Mouse (Mus musculus) hindbrain, embryonic 10.5 days (tissue): ENCODE results near the gene Shc3. TPM values are rescaled to one million over a fixed set of nuclear protein-coding genes. Genes with fewer than 3 reads are reported as not detected.

Source experiments
- DNase-seq: peaks from one replicate; pipeline ENCODE4 v3.0.0-alpha.2; 2017; ENCODE audit warnings: low spot score
- H3K27ac ChIP-seq: fragments of 300-500 bp; sonication (generic); 2 replicates; pipeline ENCODE4 v1.5.1; 2016; ENCODE audit warnings: mild to moderate bottlenecking, moderate library complexity
- H3K27me3 ChIP-seq: fragments of 300-500 bp; sonication (generic); 2 replicates; pipeline ENCODE4 v1.6.1; 2016; ENCODE audit warnings: mild to moderate bottlenecking; ENCODE audit not compliant: poor library complexity, insufficient read depth, severe bottlenecking
- H3K36me3 ChIP-seq: fragments of 300-500 bp; sonication (generic); 2 replicates; pipeline ENCODE4 v1.6.1; 2016; ENCODE audit warnings: mild to moderate bottlenecking, moderate library complexity
- H3K4me1 ChIP-seq: fragments of 300-500 bp; sonication (generic); replicated peaks from 2 replicates; pipeline ENCODE4 v1.6.1; 2016; ENCODE audit warnings: mild to moderate bottlenecking
- H3K4me3 ChIP-seq: fragments of 300-500 bp; sonication (generic); 2 replicates; pipeline ENCODE4 v1.5.1; 2016; ENCODE audit warnings: mild to moderate bottlenecking, moderate library complexity
- H3K9me3 ChIP-seq: fragments of 300-500 bp; sonication (generic); 2 replicates; pipeline ENCODE4 v1.6.1; 2016; ENCODE audit warnings: mild to moderate bottlenecking, moderate library complexity
- WGBS: fragments of 180-500 bp; shearing (Covaris S2); methylation state at CpG from one replicate; pipeline ENCODE4 v1.1.7; 2016; 5-methylcytosine and 5-hydroxymethylcytosine counted together
- polyA plus RNA-seq: library from polyadenylated mRNA; unstranded; fragments of >200 nt; fragmentation: Nextera tagmentation; extraction: Ambion mirVana; gene quantifications from 2 replicates; pipeline ENCODE4 v1.2.1, GENCODE M21; 2016

Shc3 gene
- polyA plus RNA-seq, 1 experiment from 2014 or later = 3.2 TPM

GRCm38 (mm10) chr13:51499769-51500168 lies 69.5 kb downstream of the Shc3 start:
- 78% methylated on average over 1 of the region's 1 CpGs for WGBS
- no peaks in the 10 kb centered on the region for H3K36me3 ChIP-seq
- no peak overlapping the region for H3K27ac ChIP-seq
- no peaks in the 10 kb centered on the region for H3K4me1 ChIP-seq
- H3K9me3 ChIP-seq = no peaks in the 10 kb centered on the region
- H3K27me3 ChIP-seq = no peaks in the 10 kb centered on the region
- no peak overlapping the region for H3K4me3 ChIP-seq
- no peak for DNase-seq

GRCm38 (mm10) chr13:51493676-51494075 lies 75.5 kb downstream of the Shc3 start:
- 88% methylated on average over 9 of the region's 9 CpGs for WGBS
- DNase-seq = no peak
- Histone ChIP-seq H3K9me3 (no peaks in the 10 kb centered on the region), H3K27me3 (no peaks in the 10 kb centered on the region), H3K27ac (no peak overlapping the region), H3K4me3 (no peak overlapping the region), H3K36me3 (no peaks in the 10 kb centered on the region), H3K4me1 (no peaks in the 10 kb centered on the region)

GRCm38 (mm10) chr13:51491649-51492435 lies 77.4 kb downstream of the Shc3 start:
- no peaks in the 10 kb centered on the region for H3K27me3 ChIP-seq
- no peak for DNase-seq
- WGBS = 73% methylated on average over 8 of the region's 8 CpGs

GRCm38 (mm10) chr13:51490195-51490594 lies 79.0 kb downstream of the Shc3 start:
- H3K4me3 ChIP-seq = no peak overlapping the region
- H3K4me1 ChIP-seq = no peaks in the 10 kb centered on the region
- WGBS = 93% methylated on average over 6 of the region's 6 CpGs
- no peak overlapping the region for H3K27ac ChIP-seq
- DNase-seq = no peak
- no peaks in the 10 kb centered on the region for H3K27me3 ChIP-seq
- H3K36me3 ChIP-seq = no peaks in the 10 kb centered on the region
- H3K9me3 ChIP-seq = no peaks in the 10 kb centered on the region

More at GRCm38 (mm10) chr13:51491649-51492435, 77.4 kb downstream of the Shc3 start:
- Histone ChIP-seq H3K4me3 (no peak overlapping the region), H3K9me3 (no peaks in the 10 kb centered on the region), H3K36me3 (no peaks in the 10 kb centered on the region), H3K27ac (no peak overlapping the region), H3K4me1 (no peaks in the 10 kb centered on the region)

- Histone ChIP-seq H3K27ac (no peak overlapping the region), H3K9me3 (no peaks in the 10 kb centered on the region), H3K36me3 (no peaks in the 10 kb centered on the region), H3K4me3 (no peak overlapping the region), H3K4me1 (no peaks in the 10 kb centered on the region), H3K27me3 (no peaks in the 10 kb centered on the region)
- no peak for DNase-seq
- 80% methylated on average over 3 of the region's 3 CpGs for WGBS
Observed at GRCm38 (mm10) chr13:51488945-51489344, 80.3 kb downstream of the Shc3 start.

- H3K27ac ChIP-seq = no peak overlapping the region
- H3K27me3 ChIP-seq = no peaks in the 10 kb centered on the region
- no peaks in the 10 kb centered on the region for H3K9me3 ChIP-seq
- no peak for DNase-seq
- WGBS = 85% methylated on average over 9 of the region's 9 CpGs
- H3K4me1 ChIP-seq = no peaks in the 10 kb centered on the region
- no peaks in the 10 kb centered on the region for H3K36me3 ChIP-seq
- no peak overlapping the region for H3K4me3 ChIP-seq
Observed at GRCm38 (mm10) chr13:51485291-51485690, 83.9 kb downstream of the Shc3 start.

- no peak overlapping the region for H3K4me3 ChIP-seq
- no peak overlapping the region for H3K27ac ChIP-seq
- no peaks in the 10 kb centered on the region for H3K27me3 ChIP-seq
- H3K9me3 ChIP-seq = no peaks in the 10 kb centered on the region
- H3K36me3 ChIP-seq = no peaks in the 10 kb centered on the region
- 94% methylated on average over 11 of the region's 11 CpGs for WGBS
- H3K4me1 ChIP-seq = no peaks in the 10 kb centered on the region
- DNase-seq = no peak
Observed at GRCm38 (mm10) chr13:51482786-51483185, 86.4 kb downstream of the Shc3 start.

GRCm38 (mm10) chr13:51480341-51481011 lies 88.7 kb downstream of the Shc3 start:
- no peak overlapping the region for H3K27ac ChIP-seq
- H3K27me3 ChIP-seq = no peaks in the 10 kb centered on the region
- no peak for DNase-seq
- no peaks in the 10 kb centered on the region for H3K36me3 ChIP-seq
- H3K4me1 ChIP-seq = no peaks in the 10 kb centered on the region
- WGBS = 85% methylated on average over 11 of the region's 11 CpGs
- H3K9me3 ChIP-seq = no peaks in the 10 kb centered on the region
- no peak overlapping the region for H3K4me3 ChIP-seq

- no peak overlapping the region for H3K27ac ChIP-seq
- WGBS = 89% methylated on average over 11 of the region's 11 CpGs
- H3K36me3 ChIP-seq = no peaks in the 10 kb centered on the region
- DNase-seq = no peak
- no peaks in the 10 kb centered on the region for H3K4me1 ChIP-seq
- no peak overlapping the region for H3K4me3 ChIP-seq
- no peaks in the 10 kb centered on the region for H3K9me3 ChIP-seq
- H3K27me3 ChIP-seq = no peaks in the 10 kb centered on the region
Observed at GRCm38 (mm10) chr13:51479826-51480225, 89.4 kb downstream of the Shc3 start.

GRCm38 (mm10) chr13:51476991-51477390 lies 92.2 kb downstream of the Shc3 start:
- no peaks in the 10 kb centered on the region for H3K9me3 ChIP-seq
- H3K27me3 ChIP-seq = no peaks in the 10 kb centered on the region
- no peaks in the 10 kb centered on the region for H3K36me3 ChIP-seq
- no peak for DNase-seq
- no peak overlapping the region for H3K27ac ChIP-seq
- no peak overlapping the region for H3K4me3 ChIP-seq
- no peaks in the 10 kb centered on the region for H3K4me1 ChIP-seq
- WGBS = 88% methylated on average over 10 of the region's 10 CpGs

GRCm38 (mm10) chr13:51468697-51469250 lies 100.4 kb downstream of the Shc3 start:
- Histone ChIP-seq H3K4me1 (no peaks in the 10 kb centered on the region), H3K9me3 (no peaks in the 10 kb centered on the region), H3K4me3 (no peak overlapping the region), H3K36me3 (no peaks in the 10 kb centered on the region), H3K27me3 (no peaks in the 10 kb centered on the region), H3K27ac (no peak overlapping the region)
- 72% methylated on average over 17 of the region's 17 CpGs for WGBS
- no peak for DNase-seq

GRCm38 (mm10) chr13:51466117-51466841 lies 102.9 kb downstream of the Shc3 start:
- no peak overlapping the region for H3K4me3 ChIP-seq
- DNase-seq = no peak
- no peaks in the 10 kb centered on the region for H3K27me3 ChIP-seq
- H3K4me1 ChIP-seq = no peaks in the 10 kb centered on the region
- H3K9me3 ChIP-seq = no peaks in the 10 kb centered on the region
- 72% methylated on average over 14 of the region's 14 CpGs for WGBS
- H3K36me3 ChIP-seq = no peaks in the 10 kb centered on the region
- no peak overlapping the region for H3K27ac ChIP-seq

GRCm38 (mm10) chr13:51464294-51464693 lies 104.9 kb downstream of the Shc3 start:
- Histone ChIP-seq H3K27me3 (no peaks in the 10 kb centered on the region), H3K9me3 (no peaks in the 10 kb centered on the region), H3K4me3 (no peak overlapping the region), H3K4me1 (no peaks in the 10 kb centered on the region), H3K27ac (no peak overlapping the region), H3K36me3 (peaks cover 14% of the 10 kb centered on the region; the same call in 1 of the 2 replicates)
- DNase-seq = no peak
- 74% methylated on average over 4 of the region's 4 CpGs for WGBS
